Mouse (Mus musculus): ENCODE measurements around the gene Mtfr2. TPM values are rescaled to one million over a fixed set of nuclear protein-coding genes. Genes with fewer than 3 reads are reported as not detected.

Gene Mtfr2
- polyA plus RNA-seq, 1 experiment from 2014 or later, result 6.1 TPM

GRCm38 (mm10) chr10:20402941-20403340 is 55.4 kb downstream of the Mtfr2 start:
- peaks cover 16% of the 10 kb centered on the region for H3K27me3 ChIP-seq
- TF ChIP-seq CTCF (IDR thresholded peaks at IDR 0.05), result no peak
- in situ Hi-C loops (cut with MboI; ENCODE audit: low pct_unique_long_range_greater_than_20kb), result no loop called here
- CTCF ChIA-PET, result no interaction called here
- POLR2A ChIA-PET, result no interaction called here
- DNase-seq (ENCODE audit: low read depth, low spot score) (no peak), ATAC-seq (no peak)

GRCm38 (mm10) chr10:20405471-20405870 is 57.9 kb downstream of the Mtfr2 start:
- ChIA-PET CTCF (interaction anchor here (0.7 to 1.6 kb wide), 9 partner anchors 510 to 559 kb away, joined by 3 to 12 read pairs (median 4); no protein-coding TSS in a partner anchor), POLR2A (interaction anchor here (1.0 to 1.2 kb wide), 2 partner anchors 523 to 539 kb away, joined by 3 read pairs; no protein-coding TSS in a partner anchor)
- in situ Hi-C loops (cut with MboI; ENCODE audit: low pct_unique_long_range_greater_than_20kb), result loop anchor here (5.0 kb wide), 1 partner anchor 532 kb away; no protein-coding TSS in a partner anchor
- ATAC-seq (no peak), DNase-seq (ENCODE audit: low read depth, low spot score) (no peak)
- peaks cover 4% of the 10 kb centered on the region for H3K27me3 ChIP-seq
- peak; percentile 86 for TF ChIP-seq CTCF (IDR thresholded peaks at IDR 0.05)

- no peak for DNase-seq (ENCODE audit: low read depth, low spot score)
- ChIA-PET CTCF (no interaction called here), POLR2A (no interaction called here)
- in situ Hi-C loops (cut with MboI; ENCODE audit: low pct_unique_long_range_greater_than_20kb), result loop anchor here (5.0 kb wide), 1 partner anchor 529 kb away; no protein-coding TSS in a partner anchor
- ATAC-seq, result no peak
- no peak for TF ChIP-seq CTCF (IDR thresholded peaks at IDR 0.05)
- H3K27me3 ChIP-seq, result peaks cover 4% of the 10 kb centered on the region
Measured at GRCm38 (mm10) chr10:20408336-20408735, 60.8 kb downstream of the Mtfr2 start.

- H3K27me3 ChIP-seq, result peaks cover 4% of the 10 kb centered on the region
- POLR2A ChIA-PET, result interaction anchor here (0.6 kb wide), 1 partner anchor 56 kb away, joined by 7 read pairs; no protein-coding TSS in a partner anchor
- ATAC-seq (no peak), DNase-seq (ENCODE audit: low read depth, low spot score) (no peak)
- no peak for TF ChIP-seq CTCF (IDR thresholded peaks at IDR 0.05)
- CTCF ChIA-PET, result no interaction called here
- in situ Hi-C loops (cut with MboI; ENCODE audit: low pct_unique_long_range_greater_than_20kb), result loop anchor here (5.0 kb wide), 1 partner anchor 528 kb away; no protein-coding TSS in a partner anchor
Measured at GRCm38 (mm10) chr10:20409181-20409580, 61.6 kb downstream of the Mtfr2 start.

Other genes starting within 250 kb of the Mtfr2 start
- gene Map7, start 199.3 kb upstream of the Mtfr2 start, polyA plus RNA-seq (2021), result 14.5 TPM
- 117 TPM for gene Bclaf1, start 35.3 kb upstream of the Mtfr2 start, polyA plus RNA-seq (2021)

Data from Patski (cell line).